Mouse (Mus musculus): ENCODE data around the gene Gas2l1.
"Not testable (repeated sequence)": the region's sequence is repeated elsewhere in the genome, so short reads cannot be mapped to it uniquely, and the experiment has no call there.

The Gas2l1 gene

DNA sequence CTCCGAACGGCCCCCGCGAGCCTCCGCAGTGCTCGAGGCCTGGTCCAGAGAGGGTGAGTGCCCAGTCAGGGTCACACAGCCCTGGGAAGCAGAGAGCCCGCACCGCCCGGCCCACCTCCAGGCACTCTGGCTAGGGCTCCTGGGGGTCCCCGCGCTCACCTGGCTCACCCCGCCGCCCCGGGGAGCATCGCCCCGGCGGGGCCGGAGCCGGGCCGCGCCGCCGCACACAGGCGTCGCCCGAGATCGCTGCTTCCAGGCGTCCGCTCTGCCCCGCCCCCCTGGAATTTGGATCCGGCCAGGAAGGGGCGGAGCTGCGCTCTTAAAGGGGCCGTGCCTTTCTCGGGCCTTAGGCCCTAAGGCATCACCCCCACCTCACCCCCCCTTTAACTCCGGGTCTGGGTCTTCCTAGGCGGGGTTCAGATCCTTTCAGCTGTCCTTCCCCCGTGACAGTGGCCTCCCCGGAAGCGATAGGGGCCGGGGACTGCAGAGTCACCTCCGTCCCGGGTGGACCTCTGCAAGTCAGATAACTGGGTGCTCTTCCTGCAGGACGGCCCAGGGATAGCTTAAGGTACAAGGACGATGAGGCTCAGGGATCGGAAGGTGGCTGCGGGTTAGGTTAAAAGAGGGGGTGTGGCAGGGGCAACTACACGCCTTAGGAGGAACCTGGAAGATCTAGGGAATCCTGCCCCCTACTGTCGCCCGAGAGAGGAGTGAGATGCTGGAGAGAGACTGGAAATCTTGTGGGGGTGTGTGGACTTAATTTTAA is at the start of gene Gas2l1:
TSS of gene Gas2l1 (minus strand) at position 272 of the 766 bp plus-strand sequence.
- peak; percentile 93 for DNase-seq (ENCODE audit: low spot score)

DNA sequence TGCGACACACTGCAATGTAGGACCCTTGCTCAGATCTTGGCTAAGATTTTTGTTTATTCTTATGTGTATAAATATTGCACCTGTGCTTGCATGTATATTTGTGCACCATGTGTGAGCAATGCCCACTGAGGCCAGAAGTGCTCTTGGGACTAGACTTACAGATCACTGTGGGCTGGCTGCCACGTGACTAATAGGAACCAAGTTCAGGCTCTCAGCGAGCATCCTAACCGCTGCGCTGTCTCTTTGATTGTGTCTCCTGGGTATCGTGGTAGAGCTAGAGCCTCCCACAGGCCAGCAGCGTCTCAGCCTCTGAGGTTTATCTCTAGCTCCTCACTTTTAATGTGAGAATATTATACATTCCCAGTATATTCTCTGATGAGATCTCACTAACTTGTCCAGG is 48.5 kb upstream of the Gas2l1 start:
- DNase-seq (ENCODE audit: low spot score), result no peak

- no peak for DNase-seq (ENCODE audit: low spot score)
Measured at GRCm38 (mm10) chr11:5109441-5109840, 44.3 kb upstream of the Gas2l1 start.

- no peak for DNase-seq (ENCODE audit: low spot score)
Measured at GRCm38 (mm10) chr11:5103986-5104509, 38.9 kb upstream of the Gas2l1 start.

GRCm38 (mm10) chr11:5102384-5102783 is 37.3 kb upstream of the Gas2l1 start:
- DNase-seq (ENCODE audit: low spot score), result no peak

- DNase-seq (ENCODE audit: low spot score), result no peak
Measured at GRCm38 (mm10) chr11:5101641-5102040, 36.5 kb upstream of the Gas2l1 start.

- DNase-seq (ENCODE audit: low spot score), result no peak
Measured at GRCm38 (mm10) chr11:5100801-5101200, 35.7 kb upstream of the Gas2l1 start.

DNA sequence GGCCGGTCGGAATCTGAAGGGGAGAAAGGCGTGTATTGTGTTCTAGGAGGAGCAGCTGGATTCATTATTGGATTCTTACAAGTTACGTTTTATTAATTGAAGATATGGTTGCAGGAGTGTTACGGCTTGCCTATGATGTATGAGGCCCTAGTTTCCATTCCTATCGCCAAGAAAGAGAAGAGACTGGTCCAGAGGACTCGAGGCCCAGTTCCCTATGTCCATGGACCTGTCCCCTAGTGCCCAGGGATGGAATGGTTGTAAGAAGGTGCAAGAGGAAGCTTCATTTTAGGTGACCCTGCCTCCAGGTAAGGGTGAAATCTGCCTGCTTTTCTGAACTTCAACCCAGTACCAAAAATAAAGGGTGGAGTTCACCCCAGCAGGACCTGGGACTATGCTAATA is 35.2 kb upstream of the Gas2l1 start:
- DNase-seq (ENCODE audit: low spot score), result peak; percentile 50

- peak; percentile 94 for DNase-seq (ENCODE audit: low spot score)
Measured at GRCm38 (mm10) chr11:5099576-5100183, 34.6 kb upstream of the Gas2l1 start.

- DNase-seq (ENCODE audit: low spot score), result peak; percentile 95
Measured at GRCm38 (mm10) chr11:5098736-5099542, 33.8 kb upstream of the Gas2l1 start, which contains the start of the genes Rhbdd3 and Ewsr1. Gene Rhbdd3 (plus strand): TSS chr11:5098926. Gene Ewsr1 (minus strand): TSS chr11:5099266.

DNA sequence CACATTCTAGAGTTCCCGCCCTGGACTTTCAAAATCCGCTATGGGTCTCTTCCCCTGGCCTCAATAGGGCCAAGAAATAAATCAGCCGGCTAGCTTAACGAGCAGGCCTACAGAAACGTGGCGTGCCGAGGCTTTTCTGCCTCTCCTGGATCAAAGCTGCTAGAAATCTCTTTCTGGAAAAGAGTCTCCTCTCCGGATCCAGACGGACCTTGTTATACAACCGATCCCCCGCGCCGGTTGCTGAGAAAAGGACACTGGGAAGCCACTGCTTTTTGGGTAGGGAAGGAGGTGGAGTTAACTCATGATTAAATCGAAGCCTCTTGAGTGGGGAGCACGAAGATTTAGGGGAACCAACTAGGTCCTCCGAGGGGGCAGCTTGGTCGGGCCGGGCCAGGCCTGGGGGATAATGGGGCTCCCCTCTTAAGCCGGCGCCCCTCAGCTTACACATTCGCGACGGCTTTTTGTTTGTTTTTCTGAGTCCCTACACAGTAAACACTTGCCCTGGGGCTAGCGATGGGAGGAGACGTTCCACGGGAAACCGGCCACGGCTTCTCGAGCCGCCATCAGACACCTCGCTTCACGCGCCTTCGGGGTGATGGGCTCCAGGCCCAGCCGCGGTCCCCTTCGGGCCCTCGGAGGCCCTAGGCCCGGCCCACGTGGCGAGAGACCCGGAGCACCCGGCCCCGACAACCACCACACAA is 33.1 kb upstream of the Gas2l1 start:
- DNase-seq (ENCODE audit: low spot score), result peak; percentile 57

DNA sequence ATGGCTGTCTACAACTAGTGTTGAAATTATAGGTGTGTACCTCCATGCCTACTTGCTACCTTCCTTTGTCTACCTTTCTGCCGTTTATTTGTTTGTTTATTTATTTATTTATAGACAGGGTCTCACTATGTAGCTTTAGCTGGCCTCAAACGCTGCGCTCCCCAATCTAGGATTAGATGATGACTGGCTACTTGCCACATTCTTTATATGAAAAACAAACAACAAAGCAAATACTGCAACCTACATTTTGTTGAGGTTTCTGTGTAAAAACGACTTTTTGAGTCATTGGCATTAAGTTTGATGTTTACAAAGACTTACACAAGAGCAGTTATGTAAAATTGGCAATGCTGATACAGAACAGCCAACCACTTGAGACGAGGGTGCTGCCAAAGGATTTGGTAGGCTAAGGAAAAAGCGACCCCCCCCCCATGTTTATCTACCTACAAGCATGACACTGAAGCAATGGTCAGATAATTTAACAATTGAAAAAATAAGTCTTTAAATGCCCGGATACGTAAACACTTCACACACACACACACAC is 31.4 kb upstream of the Gas2l1 start:
- no peak for DNase-seq (ENCODE audit: low spot score)

DNA sequence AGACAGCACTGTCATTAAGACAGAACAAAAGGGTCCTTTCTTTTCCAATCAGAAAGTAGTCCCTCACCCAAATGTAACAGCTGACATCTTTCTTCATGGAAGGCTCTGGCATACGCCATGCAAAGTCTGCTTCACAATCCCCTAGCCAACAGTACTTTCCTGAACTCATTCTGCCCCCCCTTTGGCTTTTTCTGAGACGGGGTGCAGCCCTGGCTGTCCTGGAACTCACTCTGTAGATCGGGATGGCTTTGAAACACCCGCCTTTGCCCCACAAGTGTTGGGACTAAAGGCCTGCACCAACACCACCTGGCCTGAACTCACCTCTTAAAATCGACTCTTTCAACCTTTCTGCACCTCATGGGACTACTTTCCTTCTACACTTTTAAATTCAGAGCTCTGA is 30.8 kb upstream of the Gas2l1 start:
- no peak for DNase-seq (ENCODE audit: low spot score)

- peak; percentile 25 for DNase-seq (ENCODE audit: low spot score)
Measured at GRCm38 (mm10) chr11:5091706-5092105, 26.6 kb upstream of the Gas2l1 start.

GRCm38 (mm10) chr11:5089147-5089546 is 24.0 kb upstream of the Gas2l1 start:
- DNase-seq (ENCODE audit: low spot score), result no peak

GRCm38 (mm10) chr11:5076843-5077242 is 11.7 kb upstream of the Gas2l1 start:
- not testable (repeated sequence) for DNase-seq (ENCODE audit: low spot score)

GRCm38 (mm10) chr11:5075760-5076159 is 10.6 kb upstream of the Gas2l1 start:
- peak; percentile 38 for DNase-seq (ENCODE audit: low spot score)

GRCm38 (mm10) chr11:5074882-5075281 is 9.8 kb upstream of the Gas2l1 start:
- DNase-seq (ENCODE audit: low spot score), result peak; percentile 73

DNA sequence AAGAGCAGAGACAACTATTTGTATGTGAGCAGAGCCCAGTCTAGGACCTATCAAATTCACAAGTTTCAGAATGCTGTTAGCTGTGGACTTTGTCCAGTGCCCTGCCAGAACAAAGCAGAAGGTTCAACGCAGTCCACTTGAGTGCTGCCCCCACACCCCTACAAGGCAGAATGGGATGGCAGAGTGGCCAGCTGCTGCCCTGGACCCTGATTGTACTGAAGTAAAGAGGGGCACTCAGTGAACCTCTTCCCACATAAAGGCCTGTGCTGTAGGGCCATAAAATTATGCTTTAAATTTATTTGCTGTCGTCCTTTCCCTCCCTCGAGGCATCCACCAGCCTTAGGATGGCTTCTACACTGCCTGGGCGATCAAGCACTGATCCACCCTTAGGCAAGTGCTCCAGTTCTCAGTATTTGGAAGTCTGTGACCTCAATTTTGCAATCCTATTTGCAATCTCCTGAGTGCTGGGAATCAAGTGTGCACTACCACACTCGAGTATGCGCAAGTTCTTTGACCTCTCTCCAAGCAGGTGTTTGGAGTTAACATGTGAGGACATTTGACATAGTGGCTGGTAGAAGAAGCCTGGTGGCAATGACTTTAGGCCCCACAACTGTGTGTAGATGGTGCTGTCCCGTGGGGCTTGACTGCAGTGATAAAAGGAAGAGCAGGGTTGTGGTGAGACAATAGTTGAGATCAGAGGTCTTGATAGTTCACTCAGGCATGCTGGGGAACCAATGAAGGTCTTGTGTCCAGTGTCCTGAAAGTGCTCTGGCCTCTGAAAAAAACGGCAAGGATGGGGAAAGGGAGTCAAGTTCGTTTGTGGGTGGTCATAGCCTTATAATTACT is 3.2 kb upstream of the Gas2l1 start:
- DNase-seq (ENCODE audit: low spot score), result no peak

GRCm38 (mm10) chr11:5067063-5067462 is 1.9 kb upstream of the Gas2l1 start:
- DNase-seq (ENCODE audit: low spot score), result no peak
